Mouse (Mus musculus): ENCODE measurements at regions not wholly inside any gene's neighbourhood (a gene's known extent, or its start where the extent isn't known, plus 50 kb on each side); places are given as distances from the start of the nearest gene placed in this dataset.

GRCm38 (mm10) chr19:54685147-54685546, 441.9 kb downstream of the Gpam start:
- no peak overlapping the region for H3K4me3 ChIP-seq (ENCODE audit: low read length)
- H3K9me3 ChIP-seq (ENCODE audit: control insufficient read depth, low read length), result no peaks in the 10 kb centered on the region
- WGBS, result 74% methylated on average over 4 of the region's 4 CpGs
- no peak overlapping the region for H3K27ac ChIP-seq (ENCODE audit: low read length)
- H3K27me3 ChIP-seq (replicated peaks; ENCODE audit: control insufficient read depth, insufficient read depth, low read length), result no peaks in the 10 kb centered on the region
- no peak overlapping the region for H3K4me2 ChIP-seq (ENCODE audit: low read depth, low read length)
- no peaks in the 10 kb centered on the region for H3K4me1 ChIP-seq (ENCODE audit: control insufficient read depth, insufficient read depth, low read length)
- no peak for ATAC-seq
- H3K36me3 ChIP-seq (ENCODE audit: control insufficient read depth, insufficient read depth, low read length), result no peaks in the 10 kb centered on the region
- H3K9ac ChIP-seq (ENCODE audit: low read depth, low read length), result no peak overlapping the region

All from intestine, embryonic 16.5 days (tissue).